In genomic region chr6:119437894-119438761, GRCm38 (mm10) we compare ENCODE assay signal across 11 mouse cellular contexts. TPM values are rescaled to one million over a fixed set of nuclear protein-coding genes. Genes with fewer than 3 reads are reported as not detected.
A peak's percentile ranks its signal among the peaks of the same experiment; 100 is the strongest.
DNase-seq lines count a peak whose midpoint lies in the region; ATAC-seq and TF ChIP-seq lines count a peak whose summit lies in the region.
"Had no signal": no experiment of that assay in that cellular context is flagged by ENCODE, and none has a peak within 500 bp of the region (broad histone marks: within the 10 kb centered on the region; RNA-seq: fewer than 3 reads in every experiment).

No protein-coding gene starts in this region.

- no peak overlapping the region for H3K27ac ChIP-seq in heart, embryonic 11.5 days (ENCODE audit: low read depth, low read length)
- H3K27ac ChIP-seq in heart, adult 2 months: no peak overlapping the region
- H3K27ac ChIP-seq in MEL (ENCODE audit: control insufficient read depth, low read depth, low read length): no peak overlapping the region
- H3K27ac ChIP-seq in forebrain, embryonic 12.5 days: no peak overlapping the region
- H3K27ac ChIP-seq: macrophage had no signal

- H3K27me3 ChIP-seq in heart, embryonic 11.5 days (ENCODE audit: control insufficient read depth, insufficient read depth, low read length): no peaks in the 10 kb centered on the region
- H3K27me3 ChIP-seq in heart, adult 2 months (ENCODE audit: control insufficient read depth, insufficient read depth, low read length): no peaks in the 10 kb centered on the region
- peaks cover 0 to 2% of the 10 kb centered on the region in 2 experiments; a peak in 2 of 4 replicates for H3K27me3 ChIP-seq in MEL (ENCODE audit: control insufficient read depth in 1 of 2, insufficient read depth in 2 of 2, low read length in 2 of 2)
- H3K27me3 ChIP-seq in forebrain, embryonic 12.5 days: no peaks in the 10 kb centered on the region

- H3K4me2 ChIP-seq in heart, embryonic 11.5 days: no peak overlapping the region
- no peak overlapping the region for H3K4me2 ChIP-seq in forebrain, embryonic 12.5 days

- no peak overlapping the region for H3K9ac ChIP-seq in heart, embryonic 11.5 days (ENCODE audit: low read depth, low read length)
- H3K9ac ChIP-seq in heart, adult 2 months (ENCODE audit: low read depth, low read length): no peak overlapping the region
- H3K9ac ChIP-seq in MEL (ENCODE audit: control insufficient read depth, low read depth, low read length, poor library complexity, severe bottlenecking): no peak overlapping the region
- H3K9ac ChIP-seq in forebrain, embryonic 12.5 days: no peak overlapping the region

- H3K9me3 ChIP-seq in heart, embryonic 11.5 days (replicated peaks; ENCODE audit: control insufficient read depth, low read length): no peaks in the 10 kb centered on the region
- no peaks in the 10 kb centered on the region for H3K9me3 ChIP-seq in MEL (replicated peaks; ENCODE audit: insufficient read depth, low read length)
- H3K9me3 ChIP-seq in forebrain, embryonic 12.5 days: no peaks in the 10 kb centered on the region

- DNase-seq in heart, adult 2 months: no peak
- DNase-seq in MEL (ENCODE audit: low read depth, low spot score): peak; percentile 9
- no peak for DNase-seq in urinary bladder, postnatal 36 days (ENCODE audit: low spot score in 2 of 2)
- no peak for DNase-seq in spleen, adult 12 weeks (ENCODE audit: low spot score)
- DNase-seq: kidney, adult 11 months; right cerebral cortex, postnatal 14 days had no signal

- intact Hi-C loops in heart, adult 2 months (cut with DNase I): no loop called here

- no peak for TF ChIP-seq POLR2A in heart, adult 2 months (IDR thresholded peaks at IDR 0.05; ENCODE audit: insufficient read depth, low read depth, low read length)
- no peak for TF ChIP-seq POLR2A in MEL (IDR thresholded peaks at IDR 0.05; ENCODE audit: control insufficient read depth in 1 of 2, insufficient read depth in 1 of 2, low read depth in 1 of 2, low read length in 2 of 2, poor library complexity in 1 of 2)

- H3K4me3 ChIP-seq in heart, embryonic 11.5 days (ENCODE audit: low read depth, low read length): no peak overlapping the region
- no peak overlapping the region for H3K4me3 ChIP-seq in heart, adult 2 months
- H3K4me3 ChIP-seq in MEL (ENCODE audit: control insufficient read depth in 1 of 2, insufficient read depth in 1 of 2, low read depth in 2 of 2, low read length in 2 of 2): no peak overlapping the region
- H3K4me3 ChIP-seq in forebrain, embryonic 12.5 days (replicated peaks): no peak overlapping the region

- H3K79me2 ChIP-seq in heart, adult 2 months (replicated peaks; ENCODE audit: control insufficient read depth, insufficient read depth, low read length): no peaks in the 10 kb centered on the region
- no peaks in the 10 kb centered on the region for H3K79me2 ChIP-seq in MEL (ENCODE audit: control insufficient read depth, insufficient read depth, low read length, poor library complexity)

- TF ChIP-seq CTCF in heart, adult 2 months (IDR thresholded peaks at IDR 0.05): no peak
- no peak for TF ChIP-seq CTCF in MEL (IDR thresholded peaks at IDR 0.05 in 2 of 3, conservative IDR thresholded peaks at IDR 0.05 in 1 of 3; ENCODE audit: control insufficient read depth in 1 of 3, insufficient read depth in 1 of 3, low read depth in 2 of 3, low read length in 3 of 3, poor library complexity in 1 of 3, severe bottlenecking in 1 of 3)

- no peak for TF ChIP-seq EP300 in heart, adult 2 months (IDR thresholded peaks at IDR 0.05; ENCODE audit: insufficient read depth, low read depth, low read length)
- TF ChIP-seq EP300 in MEL (IDR thresholded peaks at IDR 0.05; ENCODE audit: low read depth in 1 of 2, low read length in 2 of 2): no peak

- 42% methylated on average over 8 of the region's 8 CpGs for WGBS in heart, embryonic 11.5 days (ENCODE audit: insufficient replicate concordance)
- 44% methylated on average over 8 of the region's 8 CpGs for WGBS in heart, adult 2 months
- 68% methylated on average over 8 of the region's 8 CpGs for WGBS in forebrain, embryonic 12.5 days

- TF ChIP-seq RAD21 in MEL (IDR thresholded peaks at IDR 0.05; ENCODE audit: low read depth, low read length): no peak

- no peaks in the 10 kb centered on the region for H3K36me3 ChIP-seq in heart, embryonic 11.5 days (ENCODE audit: control insufficient read depth, insufficient read depth, low read length)
- no peaks in the 10 kb centered on the region for H3K36me3 ChIP-seq in heart, adult 2 months (ENCODE audit: control insufficient read depth, insufficient read depth, low read length)
- no peaks in the 10 kb centered on the region for H3K36me3 ChIP-seq in MEL (ENCODE audit: control insufficient read depth in 1 of 2, insufficient read depth in 2 of 2, low read length in 2 of 2)
- peaks cover 3% of the 10 kb centered on the region; the same call in 1 of the 2 replicates for H3K36me3 ChIP-seq in forebrain, embryonic 12.5 days (replicated peaks)

- ATAC-seq in heart, embryonic 11.5 days (replicated peaks; ENCODE audit: insufficient number of reproducible peaks, low FRiP score, low TSS enrichment): peak; percentile 71; the same call in 1 of the 2 replicates
- 0 out of 2 replicates have a peak, but pooled peaks have one; percentile 46 for ATAC-seq in forebrain, embryonic 12.5 days (ENCODE audit: low FRiP score)
- ATAC-seq in megakaryocyte-erythroid progenitor cell, adult 5-6 weeks (replicated peaks; ENCODE audit: low FRiP score, low TSS enrichment, poor library complexity, severe bottlenecking): peak; percentile 21; the same call in 1 of the 2 replicates
- no peak for ATAC-seq in activated CD4-positive, CD25-positive, alpha-beta regulatory T cell, adult 4 months

- no peaks in the 10 kb centered on the region; the same call in 1 of the 2 replicates for H3K4me1 ChIP-seq in heart, embryonic 11.5 days (ENCODE audit: control insufficient read depth, insufficient read depth, low read length)
- H3K4me1 ChIP-seq in heart, adult 2 months (ENCODE audit: control insufficient read depth, insufficient read depth, low read length): no peaks in the 10 kb centered on the region
- no peaks in the 10 kb centered on the region for H3K4me1 ChIP-seq in MEL (ENCODE audit: control insufficient read depth in 1 of 2, insufficient read depth in 2 of 2, low read length in 2 of 2)
- H3K4me1 ChIP-seq in forebrain, embryonic 12.5 days: peaks cover 6% of the 10 kb centered on the region

TF ChIP-seq in MEL, 35 proteins besides CTCF, POLR2A, EP300 and RAD21:
- no peak for TF ChIP-seq UBTF (IDR thresholded peaks at IDR 0.05; ENCODE audit: borderline replicate concordance, insufficient read depth, low read depth, low read length)
- TF ChIP-seq ZMIZ1 (IDR thresholded peaks at IDR 0.05; ENCODE audit: low read depth, low read length): no peak
- no peak for TF ChIP-seq SIN3A (IDR thresholded peaks at IDR 0.05; ENCODE audit: low read length)
- no peak for TF ChIP-seq ETS1 (IDR thresholded peaks at IDR 0.05; ENCODE audit: low read depth, low read length)
- no peak for TF ChIP-seq ZKSCAN1 (IDR thresholded peaks at IDR 0.05; ENCODE audit: low read depth, low read length)
- no peak for TF ChIP-seq MAFK (IDR thresholded peaks at IDR 0.05; ENCODE audit: borderline replicate concordance, low read depth, low read length)
- no peak for TF ChIP-seq JUND (IDR thresholded peaks at IDR 0.05; ENCODE audit: low read depth, low read length)
- no peak for TF ChIP-seq GATA1 (IDR thresholded peaks at IDR 0.05; ENCODE audit: low read depth, low read length)
- no peak for TF ChIP-seq RCOR1 (IDR thresholded peaks at IDR 0.05; ENCODE audit: low read depth, low read length)
- no peak for TF ChIP-seq ZC3H11A (IDR thresholded peaks at IDR 0.05; ENCODE audit: low read depth, low read length)
- TF ChIP-seq ZNF384 (IDR thresholded peaks at IDR 0.05; ENCODE audit: low read depth, low read length): no peak
- TF ChIP-seq CHD1 (IDR thresholded peaks at IDR 0.05; ENCODE audit: low read depth, low read length): no peak

RNA-seq across cellular contexts. Expression of gene Adipor2, which starts 20.6 kb away (rescaled TPM):
- polyA plus RNA-seq in heart, embryonic 11.5 days (2014; fragmentation: Nextera tagmentation; extraction: Ambion mirVana): 11.5 and 22.6 TPM in 2 replicates
- total RNA-seq in heart, adult 2 months (2021): 10 to 100 TPM; 62.7 to 63.6 TPM
- 57.0 and 72.2 TPM in 2 replicates for polyA plus RNA-seq in heart, adult 2 months (2012; rRNA removed)
- total RNA-seq in MEL (2012; rRNA removed): 37.9 and 41.3 TPM in 2 replicates
- 10 to 100 TPM in 1 of 2 experiments, not detected in 1; 37.6 TPM for polyA plus RNA-seq in MEL (2012; ENCODE audit: insufficient read depth in 1 of 2, insufficient read length in 2 of 2, low read depth in 1 of 2, low replicate concordance in 2 of 2, missing spikeins in 1 of 2)
- 31.5 and 35.1 TPM in 2 replicates for polyA plus RNA-seq in forebrain, embryonic 12.5 days (2016; fragmentation: Nextera tagmentation; extraction: Ambion mirVana)
- 34.1 and 37.1 TPM in 2 replicates for total RNA-seq in megakaryocyte-erythroid progenitor cell, adult 5-6 weeks (2014; fragmentation: Nextera tagmentation)
- total RNA-seq in megakaryocyte-erythroid progenitor cell, adult 5-6 weeks (2017): 65.9 and 73.1 TPM in 2 replicates
- polyA plus RNA-seq in activated CD4-positive, CD25-positive, alpha-beta regulatory T cell, adult 4 months (2017; shearing (Covaris generic)): 10 to 100 TPM; 10.1 to 11.5 TPM

RNA-seq across cellular contexts. Expression of gene Fbxl14, which starts 41.3 kb away (rescaled TPM):
- polyA plus RNA-seq in heart, embryonic 11.5 days (2014; fragmentation: Nextera tagmentation; extraction: Ambion mirVana): 4.9 and 5.2 TPM in 2 replicates
- 10 to 100 TPM; 16.0 to 16.6 TPM for total RNA-seq in heart, adult 2 months (2021)
- 19.7 and 20.3 TPM in 2 replicates for polyA plus RNA-seq in heart, adult 2 months (2012; rRNA removed)
- 58.1 and 59.7 TPM in 2 replicates for total RNA-seq in MEL (2012; rRNA removed)
- 10 to 100 TPM in 1 of 2 experiments, not detected in 1; 65.4 TPM for polyA plus RNA-seq in MEL (2012; ENCODE audit: insufficient read depth in 1 of 2, insufficient read length in 2 of 2, low read depth in 1 of 2, low replicate concordance in 2 of 2, missing spikeins in 1 of 2)
- polyA plus RNA-seq in forebrain, embryonic 12.5 days (2016; fragmentation: Nextera tagmentation; extraction: Ambion mirVana): 5.1 and 5.2 TPM in 2 replicates
- 31.8 and 40.4 TPM in 2 replicates for total RNA-seq in megakaryocyte-erythroid progenitor cell, adult 5-6 weeks (2014; fragmentation: Nextera tagmentation)
- 39.9 and 41.0 TPM in 2 replicates for total RNA-seq in megakaryocyte-erythroid progenitor cell, adult 5-6 weeks (2017)
- polyA plus RNA-seq in activated CD4-positive, CD25-positive, alpha-beta regulatory T cell, adult 4 months (2017; shearing (Covaris generic)): 10 to 100 TPM; 13.2 to 15.8 TPM
